Mouse (Mus musculus) spleen, postnatal 10 days (tissue): ENCODE measurements around the gene Rpl3.

Source experiments
- DNase-seq, 2 experiments: peaks; one replicate each; pipeline ENCODE4 v3.0.0; 2021 to 2022; ENCODE audit warnings: low spot score in 2 of 2

Rpl3 gene

DNA sequence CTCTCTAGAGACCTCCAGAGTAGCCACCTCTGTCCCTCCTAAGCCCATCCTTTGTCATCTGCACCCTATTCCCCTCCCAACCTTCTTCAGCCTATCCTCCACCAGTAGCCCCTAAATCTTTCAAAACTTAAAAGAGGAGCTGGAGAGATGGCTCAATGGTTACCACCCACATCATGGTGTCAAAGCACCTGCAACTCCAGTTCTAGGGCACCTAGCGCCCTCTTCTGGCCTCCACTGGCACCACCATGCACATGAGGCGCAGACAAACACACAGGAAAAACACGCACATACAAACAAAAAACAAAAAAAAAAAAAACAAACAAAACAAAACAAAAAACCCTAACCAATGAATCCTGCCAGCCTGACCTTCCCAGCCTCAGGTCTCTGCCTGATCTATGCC, 25.1 kb downstream of the Rpl3 start:
- DNase-seq: peak in 1 of 2 experiments; percentile 56

DNA sequence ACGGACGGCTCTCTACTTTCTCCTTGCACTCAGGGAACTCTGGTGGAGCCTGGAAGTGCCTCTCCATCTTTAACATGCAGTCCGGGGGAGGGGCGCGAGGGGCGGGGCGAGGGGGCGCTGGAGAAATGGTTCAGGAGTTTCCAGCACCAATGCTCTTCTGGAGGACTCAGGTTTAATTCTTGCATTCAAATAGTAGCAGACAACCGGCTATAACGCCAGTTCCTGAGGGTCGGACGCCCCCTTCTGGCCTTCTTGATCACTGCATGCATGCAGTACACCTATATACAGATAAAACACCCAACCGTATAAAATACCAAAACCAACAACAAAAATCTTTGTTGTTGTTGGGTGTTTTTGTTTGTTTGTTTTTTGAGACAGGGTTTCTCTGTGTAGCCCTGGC, 26.3 kb downstream of the Rpl3 start:
- DNase-seq: peak in 1 of 2 experiments; percentile 71

- no peak for DNase-seq
Observed at GRCm38 (mm10) chr15:80064965-80065364, 26.7 kb downstream of the Rpl3 start.

GRCm38 (mm10) chr15:80062821-80063220, 28.8 kb downstream of the Rpl3 start:
- DNase-seq: no peak

- no peak for DNase-seq
Observed at GRCm38 (mm10) chr15:80062339-80062738, 29.3 kb downstream of the Rpl3 start.

GRCm38 (mm10) chr15:80061071-80061550, 30.6 kb downstream of the Rpl3 start:
- no peak for DNase-seq

DNA sequence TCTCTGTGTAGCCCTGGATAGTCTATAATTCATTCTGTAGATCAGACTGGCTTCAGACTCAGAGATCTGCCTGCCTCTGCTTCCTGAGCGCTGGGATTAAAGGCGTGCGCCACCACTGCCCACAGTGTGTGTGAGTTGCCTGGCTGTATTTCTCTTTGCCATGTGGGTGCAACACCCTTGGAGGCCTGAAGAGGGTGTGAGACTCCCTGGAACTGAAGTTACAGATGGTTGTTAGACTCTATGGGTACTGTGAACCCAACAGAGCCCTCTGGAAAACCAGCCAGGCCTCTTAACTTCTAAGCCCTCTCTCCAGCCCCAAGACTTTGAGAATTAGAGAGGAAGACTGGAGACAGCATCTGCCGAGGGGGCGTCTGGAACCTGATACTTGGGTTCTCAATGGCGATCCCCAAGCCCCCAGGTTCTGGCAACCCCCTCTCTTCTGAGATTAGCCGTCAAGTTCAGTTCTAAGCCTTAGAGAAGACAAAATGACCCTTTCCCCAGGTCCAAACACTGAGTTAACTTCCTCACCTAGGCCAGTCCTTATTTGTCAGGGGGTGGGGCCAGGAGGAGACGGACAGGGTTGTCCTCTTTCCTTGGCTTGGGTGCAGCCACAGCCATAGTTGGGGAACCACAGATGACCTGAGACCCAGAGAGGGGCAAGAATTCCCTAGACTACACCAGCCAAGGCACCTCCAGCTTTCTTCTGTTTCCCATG, 31.2 kb downstream of the Rpl3 start:
- DNase-seq: no peak

- DNase-seq: no peak
Observed at GRCm38 (mm10) chr15:80059606-80060005, 32.1 kb downstream of the Rpl3 start.

- no peak for DNase-seq
Observed at GRCm38 (mm10) chr15:80058151-80058550, 33.5 kb downstream of the Rpl3 start.

- DNase-seq: no peak
Observed at GRCm38 (mm10) chr15:80054034-80054710, 37.5 kb downstream of the Rpl3 start.

GRCm38 (mm10) chr15:80053381-80054033, 38.2 kb downstream of the Rpl3 start:
- DNase-seq: no peak

DNA sequence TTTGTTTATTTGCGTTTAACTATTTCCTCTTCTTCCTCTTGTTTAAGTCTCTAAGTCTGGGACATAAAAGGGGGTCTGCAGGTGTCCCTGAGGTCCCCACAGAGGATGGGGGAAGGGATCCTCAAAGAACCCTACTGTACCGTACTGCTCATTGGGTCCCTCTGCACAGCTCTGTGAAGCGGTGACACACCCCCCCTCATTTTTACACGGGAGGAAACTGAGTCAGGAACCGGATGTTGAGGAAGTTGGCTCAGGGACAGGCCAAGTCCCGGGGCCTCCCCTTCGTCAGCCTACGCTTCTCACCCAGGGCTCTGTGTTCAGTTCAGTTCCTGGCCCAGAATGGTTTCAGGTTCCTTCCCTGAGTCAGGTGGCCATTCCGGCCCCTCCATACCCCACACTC, 39.9 kb downstream of the Rpl3 start:
- DNase-seq: no peak

GRCm38 (mm10) chr15:80051092-80051761, 40.4 kb downstream of the Rpl3 start:
- DNase-seq: no peak

GRCm38 (mm10) chr15:80050093-80050492, 41.6 kb downstream of the Rpl3 start:
- no peak for DNase-seq

GRCm38 (mm10) chr15:80047973-80048372, 43.7 kb downstream of the Rpl3 start:
- DNase-seq: no peak

DNA sequence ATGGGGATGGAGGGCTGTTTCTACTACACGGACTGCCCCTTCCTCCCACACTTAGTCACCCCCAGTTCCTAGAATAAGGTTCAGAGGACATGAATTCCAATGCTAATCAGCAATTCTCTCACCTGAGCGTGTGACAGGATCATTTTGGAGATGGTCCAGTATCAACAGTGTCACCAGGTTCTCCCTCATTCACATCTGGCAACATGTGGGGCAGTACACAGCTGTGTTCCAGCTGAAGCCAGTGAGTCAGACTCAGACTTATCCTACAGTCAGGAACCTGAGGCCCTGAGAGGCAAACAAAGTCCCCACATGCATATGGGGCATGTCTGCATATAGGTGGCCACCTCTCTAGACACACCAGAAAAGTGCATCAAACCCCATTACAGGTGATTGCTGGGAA, 44.4 kb downstream of the Rpl3 start:
- no peak for DNase-seq

DNA sequence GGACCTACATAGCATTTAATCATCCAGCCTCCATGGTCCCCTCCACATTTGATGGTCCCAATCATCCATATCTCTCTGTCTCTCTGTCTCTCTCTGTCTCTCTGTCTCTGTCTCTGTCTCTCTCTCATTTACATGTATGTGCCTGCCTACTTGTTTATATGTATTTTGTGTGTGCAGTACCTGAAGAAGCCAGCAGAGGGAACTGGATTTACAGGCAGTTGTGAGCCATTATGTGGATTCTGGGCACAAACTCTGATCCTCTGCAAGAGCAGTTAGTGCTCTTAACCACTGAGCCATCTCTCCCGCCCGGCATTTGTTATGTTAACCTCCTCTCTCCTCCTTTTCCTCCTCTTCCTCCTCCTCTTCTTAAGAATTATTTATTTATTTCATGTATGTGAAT, 45.9 kb downstream of the Rpl3 start:
- DNase-seq: no peak

- DNase-seq: no peak
Observed at GRCm38 (mm10) chr15:80044249-80044648, 47.4 kb downstream of the Rpl3 start.

DNA sequence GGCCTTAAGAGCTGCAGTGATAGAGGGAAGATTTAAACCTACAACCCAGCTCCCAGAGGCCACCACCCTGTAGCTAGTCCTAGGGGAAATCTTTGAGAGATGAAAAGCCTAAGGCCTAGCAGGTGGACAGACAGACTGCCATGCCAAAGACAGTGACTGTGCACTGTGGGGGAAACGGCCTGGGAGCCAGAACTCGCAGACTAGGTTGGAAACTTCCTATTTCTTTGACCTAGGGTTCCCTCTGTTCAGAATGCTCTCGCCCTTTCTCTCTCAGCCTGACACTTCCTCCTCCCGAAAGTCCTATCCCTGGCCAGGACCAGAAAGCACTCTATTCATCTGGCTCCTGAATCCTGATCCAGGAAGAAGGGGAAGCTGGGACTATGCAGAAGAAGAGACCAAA, 49.5 kb downstream of the Rpl3 start:
- DNase-seq: no peak

DNA sequence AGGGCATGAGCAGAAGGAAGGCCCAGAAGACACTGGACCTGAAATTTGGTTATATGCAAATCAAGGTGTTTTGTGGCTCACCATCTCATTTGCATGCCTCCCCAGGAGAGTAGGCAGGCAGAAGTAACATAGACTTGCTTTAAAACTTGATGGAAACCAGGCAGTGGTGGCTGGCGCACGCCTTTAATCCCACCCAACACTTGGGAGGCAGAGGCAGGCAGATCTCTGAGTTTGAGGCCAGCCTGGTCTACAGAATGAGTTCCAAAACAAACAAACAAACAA, 53.6 kb downstream of the Rpl3 start:
- no peak for DNase-seq

GRCm38 (mm10) chr15:80037255-80038109, 54.2 kb downstream of the Rpl3 start:
- DNase-seq: no peak
